Mouse (Mus musculus) cerebral cortex, adult 2 months (tissue): Measurements from ENCODE around the gene Cela3b.

Experiments
- WGBS: fragments of 180-500 bp; shearing (Covaris S2); methylation state at CpG from one replicate; pipeline ENCODE4 v1.1.7; 2018; 5-methylcytosine and 5-hydroxymethylcytosine counted together

The Cela3b gene

GRCm38 (mm10) chr4:137461981-137462690, 31.8 kb upstream of the Cela3b start:
- WGBS = 88% methylated on average over 16 of the region's 16 CpGs

- 81% methylated on average over 4 of the region's 4 CpGs for WGBS
Observed at GRCm38 (mm10) chr4:137461217-137461616, 30.9 kb upstream of the Cela3b start.

- 75% methylated on average over 14 of the region's 14 CpGs for WGBS
Observed at GRCm38 (mm10) chr4:137460676-137461075, 30.3 kb upstream of the Cela3b start.

- WGBS = 69% methylated on average over 5 of the region's 5 CpGs
Observed at GRCm38 (mm10) chr4:137458861-137459260, 28.5 kb upstream of the Cela3b start.

- WGBS = 79% methylated on average over 9 of the region's 9 CpGs
Observed at GRCm38 (mm10) chr4:137458310-137458709, 28.0 kb upstream of the Cela3b start.

GRCm38 (mm10) chr4:137457292-137457691, 27.0 kb upstream of the Cela3b start:
- 78% methylated on average over 4 of the region's 4 CpGs for WGBS

- 82% methylated on average over 12 of the region's 12 CpGs for WGBS
Observed at GRCm38 (mm10) chr4:137456581-137456980, 26.2 kb upstream of the Cela3b start.

GRCm38 (mm10) chr4:137454582-137454981, 24.2 kb upstream of the Cela3b start:
- WGBS = 95% methylated on average over 14 of the region's 14 CpGs

GRCm38 (mm10) chr4:137453234-137453767, 23.0 kb upstream of the Cela3b start, which contains the start of gene 1700013G24Rik:
TSS of gene 1700013G24Rik (plus strand) at chr4:137453284.
- 92% methylated on average over 8 of the region's 8 CpGs for WGBS

GRCm38 (mm10) chr4:137452190-137452589, 21.9 kb upstream of the Cela3b start:
- 93% methylated on average over 6 of the region's 6 CpGs for WGBS

- 83% methylated on average over 10 of the region's 10 CpGs for WGBS
Observed at GRCm38 (mm10) chr4:137449715-137450114, 19.4 kb upstream of the Cela3b start.

GRCm38 (mm10) chr4:137449132-137449531, 18.8 kb upstream of the Cela3b start:
- whole genome bisulfite sequencing = 92% methylated on average over 2 of the region's 2 CpGs

- WGBS = 48% methylated on average over 2 of the region's 2 CpGs
Observed at GRCm38 (mm10) chr4:137448641-137449040, 18.3 kb upstream of the Cela3b start.

- 13% methylated on average over 6 of the region's 6 CpGs for WGBS
Observed at GRCm38 (mm10) chr4:137448197-137448596, 17.9 kb upstream of the Cela3b start.

GRCm38 (mm10) chr4:137447363-137448196, 17.2 kb upstream of the Cela3b start:
- 50% methylated on average over 7 of the region's 7 CpGs for WGBS

GRCm38 (mm10) chr4:137445881-137446280, 15.5 kb upstream of the Cela3b start:
- WGBS = 95% methylated on average over 4 of the region's 4 CpGs

GRCm38 (mm10) chr4:137443625-137444024, 13.3 kb upstream of the Cela3b start:
- WGBS = 24% methylated on average over 5 of the region's 5 CpGs

- WGBS = 91% methylated on average over 4 of the region's 4 CpGs
Observed at GRCm38 (mm10) chr4:137441332-137441731, 11.0 kb upstream of the Cela3b start.

GRCm38 (mm10) chr4:137438842-137439241, 8.5 kb upstream of the Cela3b start:
- WGBS = 95% methylated on average over 8 of the region's 8 CpGs

GRCm38 (mm10) chr4:137436979-137437669, 6.8 kb upstream of the Cela3b start:
- WGBS = 72% methylated on average over 8 of the region's 8 CpGs

GRCm38 (mm10) chr4:137432700-137433550, 2.6 kb upstream of the Cela3b start:
- WGBS = 77% methylated on average over 10 of the region's 10 CpGs
